In genomic region chr3:158365801-158366200, GRCm38 (mm10) we compare ENCODE assay signal across 27 mouse cellular contexts.
"Had no signal": no experiment of that assay in that cellular context is flagged by ENCODE, and none has a peak within 500 bp of the region (broad histone marks: within the 10 kb centered on the region; RNA-seq: fewer than 3 reads in every experiment).

No protein-coding gene starts in this region.

- H3K27ac ChIP-seq: heart, adult 2 months; hindbrain, embryonic 10.5 days; hindbrain, embryonic 12.5 days; hindbrain, embryonic 14.5 days; intestine, embryonic 15.5 days; kidney, embryonic 15.5 days; kidney, postnatal 0 days; layer of hippocampus, adult 2 months; limb, embryonic 10.5 days; limb, embryonic 12.5 days; liver, embryonic 13.5 days; liver, embryonic 15.5 days had no signal

- H3K27me3 ChIP-seq: heart, embryonic 12.5 days; hindbrain, embryonic 12.5 days; intestine, embryonic 15.5 days; kidney, embryonic 15.5 days; limb, embryonic 12.5 days; liver, embryonic 13.5 days; liver, embryonic 15.5 days had no signal

- H3K4me2 ChIP-seq: heart, embryonic 12.5 days; hindbrain, embryonic 12.5 days; hindbrain, embryonic 14.5 days; intestine, embryonic 15.5 days; kidney, embryonic 15.5 days; limb, embryonic 12.5 days; liver, embryonic 11.5 days; liver, embryonic 13.5 days; liver, embryonic 15.5 days had no signal

- ATAC-seq: hindbrain, embryonic 16.5 days; inflammation-experienced regulatory T-cells, adult 6 months; intestine, embryonic 15.5 days had no signal

- DNase-seq: gastrocnemius, postnatal 14 days; gastrocnemius, postnatal 36 days; heart, adult 11 months; heart, adult 2 months; heart, postnatal 10 days; heart, postnatal 4 days; kidney, adult 11 months; kidney, adult 2 months; kidney, adult 9 months; kidney, postnatal 14 days; kidney, postnatal 36 days; liver; liver, embryonic 13.5 days had no signal

- H3K36me3 ChIP-seq: heart, embryonic 12.5 days; hindbrain, embryonic 10.5 days; hindbrain, embryonic 12.5 days; intestine, embryonic 15.5 days; kidney, embryonic 15.5 days; limb, embryonic 10.5 days; limb, embryonic 12.5 days; liver, embryonic 13.5 days; liver, embryonic 15.5 days had no signal

- H3K4me1 ChIP-seq: heart, embryonic 12.5 days; hindbrain, embryonic 10.5 days; hindbrain, embryonic 12.5 days; intestine, embryonic 15.5 days; kidney, embryonic 15.5 days; limb, embryonic 10.5 days; limb, embryonic 12.5 days; liver, embryonic 13.5 days; liver, embryonic 15.5 days had no signal

- H3K4me3 ChIP-seq: heart, adult 2 months; heart, embryonic 12.5 days; hindbrain, embryonic 10.5 days; hindbrain, embryonic 12.5 days; intestine, embryonic 15.5 days; kidney, embryonic 15.5 days; layer of hippocampus, adult 2 months; limb, embryonic 10.5 days; limb, embryonic 12.5 days; liver, embryonic 13.5 days; liver, embryonic 15.5 days had no signal

- H3K9me3 ChIP-seq: heart, embryonic 12.5 days; hindbrain, embryonic 10.5 days; hindbrain, embryonic 12.5 days; intestine, embryonic 15.5 days; kidney, embryonic 15.5 days; limb, embryonic 10.5 days; limb, embryonic 12.5 days; liver, embryonic 13.5 days; liver, embryonic 15.5 days had no signal

- H3K9ac ChIP-seq: heart, embryonic 12.5 days; hindbrain, embryonic 12.5 days; hindbrain, embryonic 14.5 days; intestine, embryonic 15.5 days; kidney, embryonic 15.5 days; limb, embryonic 12.5 days; liver, embryonic 13.5 days; liver, embryonic 15.5 days had no signal
